Mouse (Mus musculus): ENCODE measurements around the gene Stk36. TPM values are rescaled to one million over a fixed set of nuclear protein-coding genes. Genes with fewer than 3 reads are reported as not detected.

Stk36 gene
- 9.9 and 10.5 TPM in 2 replicates for total RNA-seq (2014; rRNA removed)
- 8.7 and 9.6 TPM in 2 replicates for polyA plus RNA-seq (2015; fragmentation: Nextera tagmentation; extraction: Ambion mirVana)

DNA sequence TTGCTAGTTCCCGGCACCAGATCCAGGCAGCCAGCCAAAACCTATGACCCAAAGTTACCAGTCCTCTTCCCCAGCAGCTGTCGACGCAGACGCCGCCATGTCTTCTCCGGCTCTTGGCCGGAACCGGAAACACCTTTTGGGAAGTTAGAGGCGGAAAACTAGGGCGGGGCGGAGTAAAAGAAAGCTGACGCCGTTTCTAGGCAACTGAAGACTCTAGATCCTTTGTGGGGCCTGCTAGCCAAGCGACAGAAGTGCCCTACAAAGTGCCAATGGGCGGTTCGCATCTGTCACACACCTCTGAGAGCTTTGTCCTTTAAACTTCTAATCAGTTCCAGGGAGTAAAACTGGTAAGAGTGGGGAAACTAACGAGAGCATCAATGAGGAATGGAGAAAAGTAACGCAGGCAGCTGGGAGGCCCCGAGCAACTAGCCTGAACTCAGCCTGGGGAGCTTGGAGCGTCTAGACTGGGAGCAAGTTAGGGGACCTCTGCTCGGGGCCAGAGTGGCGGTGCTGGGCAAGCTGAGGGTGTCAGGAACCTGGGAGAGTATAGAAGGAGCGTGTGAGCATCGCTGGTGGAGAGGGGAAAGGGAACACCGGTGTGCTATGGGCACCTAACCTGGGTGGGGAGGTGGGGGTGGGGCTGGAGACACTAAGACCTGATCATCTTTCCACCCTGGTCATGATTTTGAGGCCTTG is at the start of gene Stk36, which contains the start of gene Rnf25:
Gene Stk36 (plus strand): TSS at position 179 of the 696 bp plus-strand sequence.
Gene Rnf25 (minus strand): TSS at position 131 of the 696 bp plus-strand sequence.
- peaks cover 20% of the 10 kb centered on the region for H3K36me3 ChIP-seq (ENCODE audit: insufficient read depth, low read length)
- H3K9ac ChIP-seq (replicated peaks; ENCODE audit: low read length, poor library complexity, severe bottlenecking), result peak within 1 kb of the TSS; percentile 71
- no peaks in the 10 kb centered on the region for H3K27me3 ChIP-seq (ENCODE audit: insufficient read depth, low read length)
- 9% methylated on average over 25 of the region's 25 CpGs for WGBS
- H3K4me3 ChIP-seq (ENCODE audit: low read depth, low read length), result peak within 1 kb of the TSS; percentile 59
- H3K4me1 ChIP-seq (ENCODE audit: insufficient read depth, low read length), result no peaks in the 10 kb centered on the region
- H3K9me3 ChIP-seq (ENCODE audit: low read length), result no peaks in the 10 kb centered on the region
- DNase-seq (ENCODE audit: low spot score), result peak; percentile 94
- TF ChIP-seq CTCF (IDR thresholded peaks at IDR 0.05), result no peak
- ATAC-seq (ENCODE audit: low FRiP score), result peak; percentile 84
- H3K4me2 ChIP-seq (ENCODE audit: low read depth, low read length, poor library complexity, severe bottlenecking), result peak within 1 kb of the TSS; percentile 75
- H3K27ac ChIP-seq (ENCODE audit: low read depth, low read length), result peak within 1 kb of the TSS; percentile 72

DNA sequence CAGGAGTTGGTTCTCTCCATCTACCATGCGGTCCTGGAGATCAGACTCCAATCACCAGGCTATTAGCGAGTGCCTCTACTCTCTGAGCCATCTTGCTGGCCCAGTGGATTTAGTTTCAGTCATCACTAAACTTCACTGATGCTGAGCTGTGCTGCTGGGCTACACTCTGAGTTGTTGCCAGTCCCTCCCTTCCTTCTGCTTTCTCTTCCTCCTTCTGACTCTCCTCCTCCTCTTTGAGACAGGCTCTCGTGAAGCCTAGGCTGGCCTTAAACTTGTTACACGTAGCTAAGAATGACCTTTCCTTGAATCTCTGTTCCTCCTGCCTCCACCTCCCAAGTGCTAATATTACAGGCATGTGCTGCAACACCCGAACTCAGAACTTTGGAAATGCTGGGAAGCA is 42.2 kb upstream of the Stk36 start:
- H3K9ac ChIP-seq (replicated peaks; ENCODE audit: low read length, poor library complexity, severe bottlenecking), result no peak overlapping the region
- H3K4me3 ChIP-seq (ENCODE audit: low read depth, low read length), result no peak overlapping the region
- WGBS, result 90% methylated on average over 5 of the region's 5 CpGs
- no peaks in the 10 kb centered on the region for H3K4me1 ChIP-seq (ENCODE audit: insufficient read depth, low read length)
- H3K4me2 ChIP-seq (ENCODE audit: low read depth, low read length, poor library complexity, severe bottlenecking), result no peak overlapping the region
- no peak for TF ChIP-seq CTCF (IDR thresholded peaks at IDR 0.05)
- no peaks in the 10 kb centered on the region for H3K9me3 ChIP-seq (ENCODE audit: low read length)
- no peak overlapping the region for H3K27ac ChIP-seq (ENCODE audit: low read depth, low read length)
- no peak for ATAC-seq (ENCODE audit: low FRiP score)
- H3K36me3 ChIP-seq (ENCODE audit: insufficient read depth, low read length), result peaks cover 8% of the 10 kb centered on the region
- no peak for DNase-seq (ENCODE audit: low spot score)
- H3K27me3 ChIP-seq (ENCODE audit: insufficient read depth, low read length), result no peaks in the 10 kb centered on the region

DNA sequence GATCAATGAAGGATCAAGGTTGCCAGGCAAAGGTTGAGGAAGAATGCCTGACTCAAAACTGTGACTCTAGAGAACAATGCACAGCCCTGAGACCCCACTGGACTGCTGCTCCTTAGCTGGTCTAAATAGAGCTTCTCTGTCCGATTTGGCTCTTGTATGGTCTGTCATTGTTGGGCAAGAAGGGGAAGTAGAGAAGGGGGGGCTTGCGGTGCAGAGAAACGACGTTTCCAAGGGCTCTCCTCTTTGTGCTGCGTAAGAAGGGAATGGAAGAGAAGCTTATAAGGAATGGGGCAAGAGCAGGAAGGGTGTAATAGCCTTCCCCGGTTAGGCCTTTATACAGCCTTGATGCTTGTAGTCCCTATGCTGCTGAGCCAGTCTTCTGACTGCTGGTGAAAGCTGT is 35.4 kb upstream of the Stk36 start:
- Histone ChIP-seq H3K4me3 (ENCODE audit: low read depth, low read length) (no peak overlapping the region), H3K36me3 (ENCODE audit: insufficient read depth, low read length) (peaks cover 65% of the 10 kb centered on the region), H3K27me3 (ENCODE audit: insufficient read depth, low read length) (no peaks in the 10 kb centered on the region), H3K4me1 (ENCODE audit: insufficient read depth, low read length) (no peaks in the 10 kb centered on the region), H3K9me3 (ENCODE audit: low read length) (no peaks in the 10 kb centered on the region), H3K9ac (replicated peaks; ENCODE audit: low read length, poor library complexity, severe bottlenecking) (no peak overlapping the region), H3K27ac (ENCODE audit: low read depth, low read length) (no peak overlapping the region), H3K4me2 (ENCODE audit: low read depth, low read length, poor library complexity, severe bottlenecking) (no peak overlapping the region)
- TF ChIP-seq CTCF (IDR thresholded peaks at IDR 0.05), result no peak
- DNase-seq (ENCODE audit: low spot score), result no peak
- 41% methylated on average over 6 of the region's 6 CpGs for whole genome bisulfite sequencing
- ATAC-seq (ENCODE audit: low FRiP score), result no peak

DNA sequence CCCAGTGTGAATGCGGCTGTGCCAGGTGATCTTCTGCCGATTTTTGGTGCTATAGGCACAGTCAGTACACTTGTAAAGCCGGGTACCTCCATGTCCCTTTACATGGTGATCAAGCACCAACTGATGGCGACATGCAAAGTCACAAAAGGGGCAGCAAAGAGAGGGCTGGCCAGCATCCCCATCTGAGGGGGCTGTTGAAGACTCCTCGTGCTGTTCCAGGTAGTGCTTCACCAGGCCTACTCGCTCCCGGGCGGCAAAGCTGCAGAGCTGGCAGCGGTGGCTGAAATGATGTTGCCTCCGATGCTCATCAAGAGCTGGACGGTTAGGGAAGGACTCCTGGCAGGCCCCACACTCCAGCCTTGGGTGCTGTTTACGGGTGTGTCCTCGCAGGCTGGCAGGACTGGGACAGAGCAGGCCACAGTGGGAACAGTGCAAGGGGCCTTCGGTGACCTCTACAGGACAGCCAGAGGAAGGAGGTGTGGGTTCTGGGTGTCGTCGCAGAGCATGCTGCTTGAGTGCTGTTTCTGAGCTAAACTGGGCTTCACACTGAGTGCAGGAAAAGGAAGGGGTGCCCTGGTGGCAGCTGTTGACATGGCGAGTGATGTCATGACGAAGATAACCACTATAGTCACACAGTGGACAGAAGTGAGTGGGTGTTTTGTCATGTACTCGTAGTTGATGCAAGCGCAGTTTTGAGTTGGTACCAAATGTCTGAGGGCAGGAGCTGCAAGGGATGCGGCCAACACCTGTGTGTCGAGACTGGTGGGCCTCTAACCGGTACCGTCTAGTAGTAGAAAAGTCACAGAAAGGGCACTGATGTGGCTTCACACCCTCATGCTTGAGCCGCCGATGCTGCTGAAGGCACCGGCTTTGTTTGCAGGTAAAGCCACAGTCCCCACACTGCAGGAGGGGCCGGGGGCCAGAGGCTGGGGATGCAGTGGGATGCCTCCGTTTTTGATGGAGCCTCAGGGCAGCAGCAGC is 31.2 kb upstream of the Stk36 start:
- 92% methylated on average over 29 of the region's 29 CpGs for WGBS
- Histone ChIP-seq H3K9ac (replicated peaks; ENCODE audit: low read length, poor library complexity, severe bottlenecking) (no peak overlapping the region), H3K36me3 (ENCODE audit: insufficient read depth, low read length) (peaks cover 75% of the 10 kb centered on the region), H3K9me3 (ENCODE audit: low read length) (no peaks in the 10 kb centered on the region), H3K4me1 (ENCODE audit: insufficient read depth, low read length) (no peaks in the 10 kb centered on the region), H3K27me3 (ENCODE audit: insufficient read depth, low read length) (no peaks in the 10 kb centered on the region), H3K4me2 (ENCODE audit: low read depth, low read length, poor library complexity, severe bottlenecking) (no peak overlapping the region), H3K4me3 (ENCODE audit: low read depth, low read length) (no peak overlapping the region), H3K27ac (ENCODE audit: low read depth, low read length) (no peak overlapping the region)
- ATAC-seq (ENCODE audit: low FRiP score) (no peak), DNase-seq (ENCODE audit: low spot score) (no peak)
- 0 out of 2 replicates have a peak, but pooled peaks have one; percentile 7 for TF ChIP-seq CTCF (IDR thresholded peaks at IDR 0.05)

DNA sequence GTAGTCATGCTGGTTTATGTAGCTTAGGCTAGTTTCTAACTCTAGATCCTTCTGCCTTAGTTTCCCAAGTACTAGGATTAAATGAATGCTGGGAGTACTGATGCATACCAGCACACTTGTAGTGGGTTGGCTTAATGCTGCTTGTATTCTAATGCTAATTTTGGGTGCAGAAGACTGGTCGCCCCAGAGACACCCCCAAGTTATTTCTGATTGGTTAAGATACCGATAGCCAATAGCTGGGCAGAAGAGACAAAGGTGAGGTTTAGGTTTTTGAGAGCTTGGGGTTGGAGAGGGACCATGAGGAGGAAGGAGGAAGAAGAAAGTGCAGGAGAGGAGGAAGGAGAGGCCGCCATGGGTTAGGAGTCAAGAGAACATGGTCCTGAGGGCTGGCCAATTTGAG is 18.6 kb upstream of the Stk36 start:
- no peak for TF ChIP-seq CTCF (IDR thresholded peaks at IDR 0.05)
- 79% methylated on average over 3 of the region's 3 CpGs for WGBS
- ATAC-seq (ENCODE audit: low FRiP score), result no peak
- Histone ChIP-seq H3K27me3 (ENCODE audit: insufficient read depth, low read length) (no peaks in the 10 kb centered on the region), H3K9ac (replicated peaks; ENCODE audit: low read length, poor library complexity, severe bottlenecking) (no peak overlapping the region), H3K4me3 (ENCODE audit: low read depth, low read length) (no peak overlapping the region), H3K4me1 (ENCODE audit: insufficient read depth, low read length) (no peaks in the 10 kb centered on the region; the same call in 1 of the 2 replicates), H3K4me2 (ENCODE audit: low read depth, low read length, poor library complexity, severe bottlenecking) (no peak overlapping the region), H3K9me3 (ENCODE audit: low read length) (no peaks in the 10 kb centered on the region), H3K27ac (ENCODE audit: low read depth, low read length) (no peak overlapping the region), H3K36me3 (ENCODE audit: insufficient read depth, low read length) (peaks cover 26% of the 10 kb centered on the region)
- no peak for DNase-seq (ENCODE audit: low spot score)
